Mouse (Mus musculus) thymus, postnatal 25 days (tissue): ENCODE results near the gene Pitpna.

Experiments
- DNase-seq: peaks from one replicate; pipeline ENCODE4 v3.0.0; 2022

Pitpna gene

DNA sequence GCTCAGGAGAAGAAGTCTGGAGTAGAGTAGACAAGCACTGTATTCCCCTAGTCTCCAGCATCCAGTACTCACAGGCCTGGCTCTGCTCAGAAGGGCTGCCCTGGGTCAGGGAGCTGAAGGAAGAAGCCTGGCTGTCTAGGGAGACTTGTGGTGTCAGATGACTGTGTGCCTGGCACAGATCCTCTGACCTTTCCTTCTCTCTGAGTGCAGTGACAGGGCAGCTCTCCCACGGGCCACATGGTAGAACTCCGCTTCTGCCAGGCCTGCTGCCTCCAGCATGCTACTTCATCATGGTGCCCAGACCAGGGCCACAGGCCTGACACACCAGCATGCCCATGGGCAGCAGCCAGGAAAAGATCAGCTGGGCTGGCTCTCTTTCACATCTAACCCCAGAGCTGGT, 22.0 kb upstream of the Pitpna start:
- DNase-seq = no peak

DNA sequence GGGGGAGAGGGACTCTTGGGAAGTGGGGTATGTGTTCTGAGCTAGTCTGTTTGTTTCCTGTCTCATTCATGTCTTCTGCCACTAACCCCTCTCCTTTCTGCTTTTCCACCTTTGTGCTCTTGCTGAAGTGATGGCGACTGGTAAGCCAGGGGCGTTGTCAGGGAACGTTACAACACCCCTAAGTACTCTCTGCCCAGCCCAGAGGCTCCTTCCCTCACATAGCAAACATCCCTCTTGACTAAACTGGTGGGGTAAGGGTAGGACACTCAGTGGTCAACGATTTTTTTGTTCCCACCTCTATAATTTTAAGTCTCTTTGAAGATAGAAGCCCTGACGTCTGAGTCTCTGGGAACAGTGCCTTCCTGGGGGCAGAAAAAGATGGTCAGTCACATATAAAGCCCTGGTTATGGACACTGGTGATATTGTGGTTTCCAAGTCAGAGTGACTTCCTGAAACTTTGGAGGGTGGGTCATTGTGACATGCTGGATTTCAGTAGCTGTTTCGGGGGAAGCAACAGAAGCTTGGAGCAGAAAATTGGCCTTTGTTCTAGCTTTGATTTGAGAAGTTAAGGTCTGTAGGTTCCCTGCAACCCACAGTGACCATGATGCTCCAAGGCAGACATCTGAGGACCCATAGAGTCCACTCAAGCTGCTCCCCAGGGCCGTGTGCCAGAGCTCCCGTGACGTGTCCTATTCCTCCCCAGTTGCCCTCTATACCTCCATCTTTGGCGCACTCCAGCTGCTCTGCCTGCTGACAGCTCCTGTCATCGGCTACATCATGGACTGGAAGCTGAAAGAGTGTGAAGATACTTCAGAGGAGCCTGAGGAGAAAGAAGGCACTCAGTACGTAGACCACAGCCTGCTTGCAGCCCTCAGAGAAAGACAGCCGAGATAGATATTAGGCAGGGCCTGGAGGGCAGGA, 21.4 kb upstream of the Pitpna start:
- no peak for DNase-seq

DNA sequence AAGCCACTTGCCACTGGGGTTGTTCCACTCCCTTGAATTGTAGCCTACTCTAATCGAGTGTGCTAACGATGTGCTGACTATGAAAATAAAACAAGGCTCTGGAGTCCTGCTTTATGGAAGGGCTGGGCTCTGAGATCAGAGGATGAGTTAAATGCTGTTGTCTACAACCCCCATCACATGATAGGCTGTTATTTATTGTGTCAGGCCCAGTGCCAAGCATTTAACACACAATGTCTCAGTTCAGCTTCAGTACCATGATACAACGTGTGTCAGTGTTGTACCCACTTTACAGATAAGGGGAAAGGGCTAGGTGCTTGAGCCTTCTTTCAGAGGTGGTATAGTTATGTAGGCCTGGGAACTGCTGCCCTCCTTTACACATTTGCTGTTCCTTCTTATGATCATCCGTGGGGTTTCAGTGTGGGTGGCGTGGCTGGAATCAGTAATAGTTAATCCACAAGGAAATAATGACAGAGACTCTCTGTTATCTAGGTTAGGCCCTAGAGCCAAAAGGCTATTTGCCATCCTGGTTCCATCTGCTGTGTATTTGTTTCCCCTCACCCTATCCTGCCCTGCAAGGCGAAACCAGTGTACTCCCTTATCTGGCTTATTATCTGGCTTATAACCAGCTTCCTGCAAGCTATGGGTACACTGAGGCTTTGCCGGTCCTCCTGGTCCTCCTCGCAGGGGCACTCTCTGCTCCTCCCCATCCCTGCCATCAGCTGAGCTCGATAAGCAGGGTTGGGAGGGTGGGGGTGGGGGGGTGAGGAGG, 20.4 kb upstream of the Pitpna start:
- no peak for DNase-seq

DNA sequence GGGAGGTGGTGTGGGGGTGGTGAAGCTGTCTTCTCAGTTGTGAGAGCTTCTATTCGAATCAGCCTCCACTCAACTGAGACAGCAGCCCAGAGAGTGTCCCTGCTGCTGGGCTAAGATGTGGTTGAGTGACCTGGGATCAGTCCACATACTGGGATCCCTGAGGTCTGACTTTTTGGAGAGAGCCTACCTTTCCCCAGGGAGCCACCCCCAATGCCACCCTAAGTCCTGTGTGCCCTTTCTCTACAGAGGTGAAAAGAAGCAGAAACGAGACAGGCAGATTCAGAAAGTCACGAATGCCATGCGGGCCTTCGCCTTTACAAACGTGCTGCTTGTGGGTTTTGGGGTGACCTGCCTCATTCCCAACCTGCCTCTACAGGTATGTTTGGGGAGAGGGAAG, 19.8 kb upstream of the Pitpna start:
- no peak for DNase-seq

DNA sequence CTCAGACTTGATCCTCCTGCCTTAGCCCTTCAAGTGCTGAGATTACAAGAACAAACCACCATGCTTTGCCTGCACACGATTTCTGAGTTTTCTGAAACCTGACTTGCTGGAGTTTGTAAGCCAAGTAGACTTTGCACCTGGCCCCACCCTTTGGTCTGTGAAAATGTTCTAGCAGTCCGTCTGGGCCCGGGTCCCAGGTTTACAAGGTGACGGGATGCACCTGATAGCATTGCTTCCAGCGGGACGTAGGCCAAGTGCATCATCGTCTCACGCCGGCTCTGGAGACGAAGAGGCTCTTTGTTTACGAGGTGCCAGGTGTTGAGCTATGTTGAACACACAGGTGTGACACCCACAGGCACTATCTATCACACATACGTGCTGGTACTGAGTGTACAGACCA, 18.9 kb upstream of the Pitpna start:
- no peak for DNase-seq

DNA sequence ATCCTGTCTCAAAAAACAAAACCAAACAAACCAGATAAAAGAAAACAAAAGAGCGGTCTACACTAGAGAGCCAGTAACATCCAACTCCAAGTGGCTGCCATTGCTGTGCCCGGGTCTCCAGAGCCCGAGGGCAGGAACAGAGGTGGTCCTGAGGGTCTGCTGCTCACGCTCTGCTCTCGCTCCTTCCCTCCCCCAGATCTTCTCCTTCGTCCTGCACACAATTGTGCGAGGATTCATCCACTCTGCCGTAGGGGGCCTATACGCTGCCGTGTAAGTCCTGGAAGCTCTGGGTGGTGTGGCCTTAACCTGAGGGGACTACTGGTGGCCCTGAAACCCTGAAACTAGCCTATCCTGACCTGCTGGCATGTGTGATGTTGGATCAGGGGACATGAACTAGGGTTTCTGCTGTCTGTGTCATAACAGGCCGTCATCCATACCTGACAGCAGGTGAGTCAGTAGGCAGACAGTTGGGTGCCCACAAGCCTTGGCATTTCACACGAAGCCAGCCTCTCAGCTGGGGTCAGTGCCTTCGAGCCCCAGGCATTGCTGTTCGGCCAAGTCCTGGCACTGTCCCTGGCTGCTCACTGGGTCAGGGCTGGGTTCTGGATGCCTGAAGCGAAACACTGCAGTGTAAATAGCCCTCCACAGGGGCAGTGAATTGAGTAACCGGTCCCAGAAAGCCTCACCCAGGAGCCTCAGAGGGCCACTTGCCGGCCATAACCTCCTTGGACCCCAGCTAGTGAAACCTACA, 17.3 kb upstream of the Pitpna start:
- no peak for DNase-seq

DNA sequence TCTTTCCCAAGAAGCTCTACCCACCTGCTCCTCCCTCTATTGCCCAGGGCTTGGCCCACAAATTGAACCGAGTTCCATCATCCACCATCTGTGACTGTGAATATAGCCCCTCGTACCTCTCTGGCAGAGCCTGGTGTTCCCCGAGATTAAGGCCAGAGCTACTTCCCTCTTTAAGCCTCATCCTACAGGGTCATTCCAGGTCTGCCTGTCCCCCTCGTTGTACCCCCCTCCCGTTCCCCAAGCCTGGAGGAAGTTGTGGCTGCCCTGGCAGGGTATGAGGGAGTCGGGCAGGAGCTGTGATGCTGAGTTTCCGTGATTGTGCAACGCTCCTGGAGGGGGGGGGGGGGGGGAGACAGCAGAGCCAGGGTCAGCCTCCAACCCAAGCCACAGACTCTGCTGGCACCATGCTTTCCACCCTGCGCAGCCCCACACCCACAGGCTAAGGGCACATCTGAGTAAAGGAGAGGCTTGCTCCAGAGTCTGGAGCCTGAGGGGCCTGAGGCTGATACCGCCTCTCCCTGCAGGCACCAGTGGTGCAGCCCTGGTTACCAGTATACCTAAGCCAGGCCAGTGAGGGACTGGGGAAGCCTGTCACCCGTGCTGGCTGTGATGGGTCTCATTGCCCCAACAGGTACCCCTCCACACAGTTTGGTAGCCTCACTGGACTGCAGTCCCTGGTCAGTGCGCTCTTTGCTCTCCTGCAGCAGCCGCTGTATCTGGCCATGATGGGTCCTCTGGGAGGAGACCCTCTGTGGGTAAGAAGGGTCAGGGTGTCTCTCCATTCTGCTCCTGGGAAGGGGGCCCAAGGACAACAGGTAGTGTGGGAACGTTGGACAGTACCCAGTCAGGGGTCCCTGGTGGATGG, 16.5 kb upstream of the Pitpna start:
- DNase-seq = no peak

DNA sequence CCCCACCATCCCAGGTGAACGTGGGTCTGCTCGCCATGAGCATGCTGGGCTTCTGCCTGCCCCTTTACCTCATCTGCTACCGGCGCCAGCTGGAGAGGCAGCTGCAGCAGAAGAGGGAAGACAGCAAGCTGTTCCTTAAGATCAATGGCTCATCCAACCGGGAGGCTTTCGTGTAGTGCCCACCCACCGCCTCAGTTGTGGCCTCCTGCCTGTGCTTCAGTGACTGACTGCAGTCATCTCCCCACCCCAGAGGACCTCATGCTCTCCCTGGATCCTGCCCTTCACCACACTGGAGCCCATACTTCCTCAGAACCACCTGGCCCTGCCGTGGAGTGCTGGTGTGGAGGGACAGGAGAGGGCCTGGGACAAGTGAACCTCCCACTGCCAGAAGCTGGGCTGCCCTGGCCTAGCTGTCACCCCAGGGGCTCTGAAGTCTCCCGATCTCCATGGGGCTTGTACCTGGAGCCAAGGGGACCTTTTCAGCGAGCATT, 15.6 kb upstream of the Pitpna start:
- peak; percentile 58 for DNase-seq

DNA sequence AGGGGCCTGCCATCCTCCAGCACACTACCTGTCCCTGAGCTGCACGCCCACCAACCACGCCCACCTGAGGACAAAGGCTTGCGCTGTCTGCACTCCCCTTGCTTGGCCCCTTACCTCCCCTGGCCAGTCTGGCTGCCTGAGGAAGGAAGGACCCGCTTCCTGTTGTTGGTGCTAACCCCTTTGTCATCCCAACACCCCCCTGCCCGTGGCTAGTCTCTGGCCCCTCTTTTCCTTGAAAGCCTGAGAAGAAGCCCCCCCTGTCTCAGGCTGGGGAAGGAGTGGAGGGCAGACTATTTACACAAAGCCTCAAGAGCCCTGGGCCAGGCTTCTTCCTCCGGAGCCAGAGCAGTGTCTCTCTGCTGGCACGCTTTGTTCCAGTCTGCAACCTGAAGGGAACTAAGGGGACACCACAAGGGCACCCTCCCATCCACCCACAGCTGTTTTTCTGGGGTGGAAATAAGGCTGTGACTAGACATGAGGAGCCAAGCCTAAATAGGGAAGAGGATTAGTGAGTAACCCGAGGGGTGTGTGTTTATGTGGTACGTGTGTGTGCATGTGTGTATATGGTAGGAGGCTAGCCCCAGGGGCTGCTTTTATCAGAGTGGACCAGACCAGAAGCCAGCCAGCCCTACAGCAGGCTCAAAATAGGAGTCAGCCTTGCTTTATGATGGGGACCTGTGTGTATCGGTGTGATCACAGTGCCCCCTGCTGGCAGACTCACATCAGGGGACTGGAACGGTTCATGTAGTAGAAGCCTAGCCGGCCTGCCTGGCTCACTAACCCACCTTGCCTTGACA, 14.8 kb upstream of the Pitpna start:
- peak; percentile 94 for DNase-seq

DNA sequence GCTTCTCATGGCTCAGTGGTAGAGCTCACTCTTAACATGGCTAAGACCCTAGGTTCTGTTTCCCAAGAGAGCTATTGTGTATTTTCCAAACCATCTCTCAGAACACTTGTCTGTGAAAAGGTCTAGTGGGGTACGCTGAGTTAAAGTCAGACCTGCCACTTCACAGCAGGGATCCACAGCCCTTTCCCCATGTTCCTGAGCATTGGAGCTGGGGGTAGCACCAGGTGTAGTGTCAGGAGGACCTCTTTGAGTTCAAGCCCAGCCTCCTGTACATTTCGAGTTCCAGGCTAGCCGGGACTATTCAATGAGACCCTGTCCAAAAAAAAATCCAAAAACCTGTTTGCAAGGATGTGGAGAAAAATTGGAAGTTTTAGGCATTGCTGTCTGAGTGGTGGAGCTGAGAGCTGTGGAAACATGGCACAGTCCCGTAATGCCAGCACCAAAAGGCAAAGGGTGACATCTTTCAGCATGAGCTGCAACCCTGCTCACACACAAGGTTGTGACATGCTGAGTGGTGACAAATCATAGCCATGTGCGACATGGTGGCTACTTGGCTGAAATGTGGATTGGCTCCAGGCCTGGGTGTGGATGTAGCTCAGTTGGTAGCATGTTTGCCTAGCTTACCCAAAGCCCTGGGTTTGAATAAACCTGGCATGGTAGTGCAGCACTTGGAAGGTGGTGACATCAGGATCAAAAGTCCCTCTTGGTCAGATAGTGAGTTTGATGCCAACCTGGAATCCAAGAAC, 13.3 kb upstream of the Pitpna start:
- DNase-seq = no peak

DNA sequence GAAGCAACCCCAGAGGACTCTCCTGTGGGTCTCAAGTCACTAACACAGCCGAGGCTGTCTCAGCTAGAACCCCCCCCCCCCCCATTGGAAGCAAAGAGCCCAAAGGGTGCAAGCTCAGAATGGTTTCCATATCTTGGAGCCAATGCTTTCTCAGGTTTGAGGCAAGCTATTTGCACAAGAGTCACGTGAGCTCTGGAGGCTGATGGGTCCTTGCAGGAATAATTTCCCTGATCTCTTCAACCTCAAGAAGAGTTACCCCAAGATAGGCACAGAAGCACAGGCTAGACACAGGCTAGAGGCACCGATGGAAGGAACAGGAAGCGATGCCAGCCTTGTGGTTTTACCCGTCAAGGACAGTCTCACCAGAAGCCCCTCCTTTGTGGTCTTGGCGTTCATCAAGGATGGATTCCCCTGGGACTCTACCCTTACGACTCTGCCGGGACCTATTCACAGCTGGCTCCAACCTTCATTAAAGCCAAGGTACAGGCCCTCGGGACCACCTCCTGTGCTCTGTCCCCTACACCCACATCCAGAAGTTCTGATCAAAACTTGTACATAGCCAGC, 12.3 kb upstream of the Pitpna start:
- DNase-seq = no peak

DNA sequence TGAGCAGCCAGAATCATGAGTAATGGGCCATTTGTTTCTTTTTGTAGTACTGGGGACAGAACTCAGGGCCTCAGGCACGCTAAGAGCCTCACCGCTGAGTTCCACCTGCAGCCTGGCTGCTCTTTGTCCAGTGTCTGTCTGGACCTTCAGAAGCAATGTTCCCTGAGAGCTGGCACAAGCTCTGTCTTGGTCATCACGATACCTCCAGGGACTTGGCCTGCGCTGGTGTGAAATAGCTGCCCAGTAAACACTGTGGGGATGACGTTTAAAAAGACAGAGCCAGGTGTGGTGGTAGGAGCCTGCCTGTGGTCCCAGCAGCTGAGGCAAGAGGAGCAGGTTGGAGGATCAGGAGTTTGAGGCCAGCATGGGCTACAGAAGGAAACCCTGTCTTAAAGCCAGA, 9.3 kb upstream of the Pitpna start:
- DNase-seq = no peak

DNA sequence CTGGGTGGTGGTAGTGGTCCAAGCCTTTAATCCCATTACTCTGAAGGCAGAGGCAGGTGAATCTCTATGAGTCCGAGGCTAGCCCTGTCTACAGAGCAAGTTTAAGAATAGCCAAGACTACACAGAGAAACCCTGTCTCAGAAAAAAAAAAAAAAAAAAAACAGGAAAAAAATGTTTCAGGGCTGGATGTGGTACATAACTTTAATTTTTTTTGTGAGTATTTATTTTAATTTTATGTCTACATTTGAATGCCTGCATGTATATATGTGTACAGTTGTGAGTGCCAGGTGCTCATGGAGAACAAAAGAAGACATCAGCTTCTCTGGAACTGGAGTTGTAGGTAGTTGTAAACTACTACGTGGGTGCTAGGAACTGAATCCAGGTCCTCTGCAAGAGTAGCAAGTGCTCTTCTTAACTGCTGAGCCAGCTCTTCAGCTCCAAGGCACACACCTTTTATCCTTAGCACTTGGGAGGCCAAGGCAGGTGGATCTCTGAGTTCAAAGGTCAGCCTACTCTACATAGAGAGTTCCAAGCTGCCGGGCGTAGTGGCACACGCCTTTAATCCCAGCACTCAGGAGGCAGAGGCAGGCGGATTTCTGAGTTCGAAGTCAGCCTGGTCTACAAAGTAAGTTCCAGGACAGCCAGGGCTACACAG, 6.3 kb upstream of the Pitpna start:
- no peak for DNase-seq

DNA sequence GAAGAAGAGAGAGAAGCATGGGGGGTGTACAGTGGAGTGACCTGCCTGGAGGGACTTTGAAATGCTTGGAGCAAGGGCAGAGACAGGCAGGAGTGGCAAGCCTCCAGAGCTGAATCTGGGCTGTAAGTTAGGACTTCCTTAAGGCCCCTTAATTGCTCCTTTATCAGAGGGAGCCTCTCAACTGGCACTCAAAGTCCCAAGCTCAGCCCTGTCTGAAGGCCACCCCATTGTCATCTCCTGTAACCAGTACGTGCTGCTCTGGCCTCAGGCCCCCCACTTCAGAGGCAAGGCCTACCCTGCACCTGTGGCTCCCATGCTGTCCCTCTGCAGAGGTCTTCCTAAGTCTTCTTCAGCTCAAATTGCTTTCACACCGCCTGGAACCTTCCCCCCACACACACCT, 4.4 kb upstream of the Pitpna start:
- DNase-seq = no peak

DNA sequence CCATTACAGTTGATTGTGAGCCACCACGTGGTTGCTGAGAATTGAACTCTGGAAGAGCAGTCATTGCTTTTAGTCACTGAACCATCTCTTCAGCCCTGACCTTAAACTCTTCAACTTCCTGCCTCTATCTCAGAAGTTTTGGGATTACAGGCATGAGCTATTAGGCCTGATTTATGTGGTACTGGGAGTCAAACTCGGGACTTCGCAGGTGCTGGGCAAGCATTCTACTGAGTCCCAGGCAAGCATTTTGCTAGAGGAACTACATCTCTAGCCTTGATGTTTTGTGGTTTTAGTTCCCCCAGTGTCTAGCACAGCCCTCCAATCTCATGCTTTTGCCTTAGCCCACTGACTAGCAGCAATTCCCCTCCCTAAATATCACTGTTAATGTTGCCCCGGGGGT, 2.8 kb upstream of the Pitpna start:
- no peak for DNase-seq

DNA sequence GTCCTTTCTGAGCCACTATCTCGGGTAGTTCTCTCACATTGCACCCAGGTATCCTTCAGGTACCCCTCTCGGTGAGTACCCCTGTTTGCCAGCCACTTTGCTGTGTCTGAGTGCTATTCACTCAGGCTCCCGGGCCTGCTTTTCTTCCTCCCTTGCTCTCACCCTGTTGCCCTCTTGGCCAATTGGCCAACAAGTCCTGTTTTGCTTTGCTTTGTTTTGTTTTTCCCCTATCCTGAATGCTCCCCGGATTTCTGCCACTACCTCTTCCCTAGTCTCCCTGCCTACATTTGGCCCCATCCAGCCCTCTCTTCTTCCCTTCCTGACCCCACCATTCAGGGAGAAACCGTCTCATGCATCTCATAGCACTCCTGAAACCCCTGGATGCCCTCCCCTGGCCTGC, 1.9 kb upstream of the Pitpna start:
- no peak for DNase-seq

DNA sequence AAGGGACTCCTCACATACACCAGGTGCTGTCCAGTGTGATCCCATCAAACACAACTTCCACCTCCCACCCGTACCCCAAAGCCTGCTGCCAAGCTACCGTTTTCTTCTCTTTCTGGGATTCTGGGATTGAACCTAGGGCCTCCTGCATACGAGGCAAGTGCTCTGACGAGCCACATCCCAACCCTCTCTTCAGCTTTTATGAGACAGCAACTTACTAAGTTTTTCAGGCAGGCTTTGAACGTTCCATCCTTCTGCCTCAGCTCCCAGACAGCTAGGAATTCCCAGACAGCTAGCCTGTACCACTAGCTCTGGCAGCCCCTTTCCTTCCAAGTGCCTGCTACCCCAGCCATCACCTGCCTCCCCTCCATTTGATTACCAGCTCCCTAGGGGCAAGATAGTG, 934 bp upstream of the Pitpna start:
- DNase-seq = no peak

DNA sequence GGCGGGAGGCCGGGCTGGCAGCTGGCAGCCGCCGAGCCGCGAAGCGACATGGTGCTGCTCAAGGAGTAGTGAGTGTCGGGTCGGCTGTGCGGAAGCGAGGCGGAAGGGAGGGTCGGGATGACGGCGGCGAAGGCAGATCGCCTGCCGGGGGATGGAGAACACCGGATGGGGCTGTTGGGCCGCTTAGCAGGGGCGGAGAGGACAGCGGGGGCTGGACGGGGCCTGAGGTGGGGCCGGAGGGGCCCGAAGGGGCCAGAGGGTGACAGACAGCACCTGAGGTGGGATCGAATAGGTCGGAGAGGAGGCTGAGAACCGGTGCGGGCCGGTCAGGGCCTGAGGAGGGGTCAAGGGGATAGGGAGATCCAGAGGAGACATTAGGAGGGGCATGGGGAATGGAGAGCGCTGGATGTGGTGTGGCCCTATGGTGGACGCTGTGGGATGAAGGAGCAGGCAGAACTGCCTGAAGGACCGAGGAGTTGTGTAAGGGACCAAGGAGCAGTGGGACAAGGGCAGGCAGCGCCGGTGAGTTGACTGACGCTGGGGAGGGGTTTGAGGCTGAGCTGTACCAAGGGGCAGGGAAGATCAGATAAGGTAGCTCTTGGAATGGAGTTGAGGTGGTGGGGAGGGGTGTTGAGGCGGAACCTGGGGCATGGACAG, 516 bp downstream of the Pitpna start:
- DNase-seq = no peak

DNA sequence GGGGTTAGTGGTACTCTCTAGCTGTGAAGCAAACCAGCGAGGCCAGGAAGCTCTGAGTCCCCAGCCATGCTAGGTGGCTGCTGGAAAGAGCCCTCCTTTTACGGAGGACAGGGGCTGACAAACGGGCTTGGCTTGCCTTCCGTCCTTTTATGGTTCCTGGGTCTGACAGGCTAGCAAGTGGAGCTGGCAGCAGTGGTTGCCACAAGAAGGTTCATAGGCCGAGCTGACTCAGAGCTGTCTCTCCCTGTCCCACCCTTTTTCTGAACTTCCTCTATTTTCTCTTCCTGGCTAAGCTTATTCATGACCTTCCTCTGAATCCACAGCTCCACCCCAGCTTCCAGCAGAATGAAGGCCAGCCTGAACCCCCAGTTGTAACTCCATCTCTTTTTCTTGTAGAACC, 4.7 kb downstream of the Pitpna start:
- DNase-seq = no peak
